Mouse (Mus musculus): ENCODE data around the gene Dmtf1. TPM values are rescaled to one million over a fixed set of nuclear protein-coding genes. Genes with fewer than 3 reads are reported as not detected.
A peak's percentile ranks its signal among the peaks of the same experiment; 100 is the strongest.

Dmtf1 gene
- total RNA-seq, 1 experiment from 2014 or later: 118 TPM

- no peak for ATAC-seq (replicated peaks; ENCODE audit: insufficient number of reproducible peaks, low FRiP score, low TSS enrichment, poor library complexity, severe bottlenecking)
Observed at GRCm38 (mm10) chr5:9111285-9111684, 50.3 kb downstream of the Dmtf1 start.

- no peak for ATAC-seq (replicated peaks; ENCODE audit: insufficient number of reproducible peaks, low FRiP score, low TSS enrichment, poor library complexity, severe bottlenecking)
Observed at GRCm38 (mm10) chr5:9109582-9109981, 52.0 kb downstream of the Dmtf1 start.

GRCm38 (mm10) chr5:9108490-9108889, 53.1 kb downstream of the Dmtf1 start:
- peak; percentile 25; the same call in 1 of the 2 replicates for ATAC-seq (replicated peaks; ENCODE audit: insufficient number of reproducible peaks, low FRiP score, low TSS enrichment, poor library complexity, severe bottlenecking)

GRCm38 (mm10) chr5:9107296-9108089, 54.1 kb downstream of the Dmtf1 start:
- ATAC-seq (replicated peaks; ENCODE audit: insufficient number of reproducible peaks, low FRiP score, low TSS enrichment, poor library complexity, severe bottlenecking): peak; percentile 37; the same call in 1 of the 2 replicates

GRCm38 (mm10) chr5:9106806-9107205, 54.8 kb downstream of the Dmtf1 start:
- ATAC-seq (replicated peaks; ENCODE audit: insufficient number of reproducible peaks, low FRiP score, low TSS enrichment, poor library complexity, severe bottlenecking): no peak

- no peak for ATAC-seq (replicated peaks; ENCODE audit: insufficient number of reproducible peaks, low FRiP score, low TSS enrichment, poor library complexity, severe bottlenecking)
Observed at GRCm38 (mm10) chr5:9103958-9104357, 57.6 kb downstream of the Dmtf1 start.

GRCm38 (mm10) chr5:9102696-9103095, 58.9 kb downstream of the Dmtf1 start:
- ATAC-seq (replicated peaks; ENCODE audit: insufficient number of reproducible peaks, low FRiP score, low TSS enrichment, poor library complexity, severe bottlenecking): no peak

GRCm38 (mm10) chr5:9100849-9101801, 60.5 kb downstream of the Dmtf1 start:
- peak; percentile 13; the same call in 1 of the 2 replicates for ATAC-seq (replicated peaks; ENCODE audit: insufficient number of reproducible peaks, low FRiP score, low TSS enrichment, poor library complexity, severe bottlenecking)

GRCm38 (mm10) chr5:9100207-9100848, 61.2 kb downstream of the Dmtf1 start, which contains the start of gene Tmem243:
Tmem243 (plus strand) TSS chr5:9100668.
- peak; percentile 86 for ATAC-seq (replicated peaks; ENCODE audit: insufficient number of reproducible peaks, low FRiP score, low TSS enrichment, poor library complexity, severe bottlenecking)

- ATAC-seq (replicated peaks; ENCODE audit: insufficient number of reproducible peaks, low FRiP score, low TSS enrichment, poor library complexity, severe bottlenecking): 0 out of 2 replicates have a peak, but pooled peaks have one; percentile 35
Observed at GRCm38 (mm10) chr5:9093490-9093889, 68.1 kb downstream of the Dmtf1 start.

- no peak for ATAC-seq (replicated peaks; ENCODE audit: insufficient number of reproducible peaks, low FRiP score, low TSS enrichment, poor library complexity, severe bottlenecking)
Observed at GRCm38 (mm10) chr5:9092716-9093115, 68.9 kb downstream of the Dmtf1 start.

- ATAC-seq (replicated peaks; ENCODE audit: insufficient number of reproducible peaks, low FRiP score, low TSS enrichment, poor library complexity, severe bottlenecking): no peak
Observed at GRCm38 (mm10) chr5:9090493-9091106, 71.0 kb downstream of the Dmtf1 start.

- ATAC-seq (replicated peaks; ENCODE audit: insufficient number of reproducible peaks, low FRiP score, low TSS enrichment, poor library complexity, severe bottlenecking): peak; percentile 76
Observed at GRCm38 (mm10) chr5:9086924-9087719, 74.5 kb downstream of the Dmtf1 start.

- no peak for ATAC-seq (replicated peaks; ENCODE audit: insufficient number of reproducible peaks, low FRiP score, low TSS enrichment, poor library complexity, severe bottlenecking)
Observed at GRCm38 (mm10) chr5:9079773-9080501, 81.6 kb downstream of the Dmtf1 start.

GRCm38 (mm10) chr5:9073177-9073854, 88.3 kb downstream of the Dmtf1 start:
- peak; percentile 33; the same call in 1 of the 2 replicates for ATAC-seq (replicated peaks; ENCODE audit: insufficient number of reproducible peaks, low FRiP score, low TSS enrichment, poor library complexity, severe bottlenecking)

- peak; percentile 56 for ATAC-seq (replicated peaks; ENCODE audit: insufficient number of reproducible peaks, low FRiP score, low TSS enrichment, poor library complexity, severe bottlenecking)
Observed at GRCm38 (mm10) chr5:9071360-9071759, 90.2 kb downstream of the Dmtf1 start.
